Mouse (Mus musculus) forebrain, embryonic 15.5 days (tissue): ENCODE measurements around the gene Card9. TPM values are rescaled to one million over a fixed set of nuclear protein-coding genes. Genes with fewer than 3 reads are reported as not detected.

Experiments
- ATAC-seq: fragments of 200-750 bp; cut with Nextera tagmentation; replicated peaks from 2 replicates; pipeline ENCODE4 v1.8.0; 2017; ENCODE audit warnings: mild to moderate bottlenecking, moderate TSS enrichment, moderate library complexity
- H3K27ac ChIP-seq: fragments of 300-500 bp; sonication (generic); replicated peaks from 2 replicates; pipeline ENCODE4 v1.5.1; 2015; ENCODE audit warnings: mild to moderate bottlenecking, inconsistent platforms
- H3K27me3 ChIP-seq: fragments of 300-500 bp; sonication (generic); 2 replicates; pipeline ENCODE4 v1.6.1; 2015; ENCODE audit warnings: inconsistent platforms
- H3K36me3 ChIP-seq: fragments of 300-500 bp; sonication (generic); 2 replicates; pipeline ENCODE4 v1.6.1; 2015; ENCODE audit warnings: mild to moderate bottlenecking, inconsistent platforms
- H3K4me1 ChIP-seq: fragments of 300-500 bp; sonication (generic); 2 replicates; pipeline ENCODE4 v1.6.1; 2015; ENCODE audit warnings: inconsistent platforms
- H3K4me2 ChIP-seq: fragments of 300-500 bp; sonication (generic); replicated peaks from 2 replicates; pipeline ENCODE4 v1.6.1; 2015; ENCODE audit warnings: mild to moderate bottlenecking, inconsistent platforms
- H3K4me3 ChIP-seq: fragments of 300-500 bp; sonication (generic); 2 replicates; pipeline ENCODE4 v1.5.1; 2015; ENCODE audit warnings: mild to moderate bottlenecking, inconsistent platforms
- H3K9ac ChIP-seq: fragments of 300-500 bp; sonication (generic); replicated peaks from 2 replicates; pipeline ENCODE4 v1.6.1; 2015; ENCODE audit warnings: mild to moderate bottlenecking, inconsistent platforms
- H3K9me3 ChIP-seq: fragments of 300-500 bp; sonication (generic); 2 replicates; pipeline ENCODE4 v1.6.1; 2016; ENCODE audit warnings: inconsistent platforms
- WGBS: fragments of 180-500 bp; shearing (Covaris S2); methylation state at CpG from one replicate; pipeline ENCODE4 v1.1.7; 2015; ENCODE audit warnings: mixed read lengths; 5-methylcytosine and 5-hydroxymethylcytosine counted together
- polyA plus RNA-seq: library from polyadenylated mRNA; unstranded; fragments of >200 nt; fragmentation: Nextera tagmentation; extraction: Ambion mirVana; gene quantifications from 2 replicates; pipeline ENCODE4 v1.2.1, GENCODE M21; 2015

Gene Card9
- polyA plus RNA-seq, 1 experiment from 2014 or later, result 1.4 TPM

DNA sequence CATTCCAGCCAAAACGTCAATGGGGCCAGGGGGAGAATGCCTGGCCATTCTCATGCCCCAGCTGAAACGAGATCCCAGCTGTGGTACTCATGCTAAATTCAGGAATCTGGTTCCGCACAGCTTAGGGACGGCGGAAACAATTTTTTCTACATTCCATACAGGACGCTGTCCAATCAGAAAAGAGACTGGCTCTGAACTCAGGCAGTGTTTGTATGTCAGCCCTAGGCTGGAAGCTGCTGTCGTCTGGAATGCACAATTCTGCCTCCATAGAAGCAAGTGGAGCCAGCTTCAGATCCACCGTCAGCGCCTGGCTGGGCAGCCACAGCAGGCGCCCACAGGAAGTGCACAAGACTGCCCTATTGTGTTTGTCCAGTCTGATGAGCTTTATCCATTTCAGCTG is 51.0 kb downstream of the Card9 start:
- H3K9me3 ChIP-seq, result no peaks in the 10 kb centered on the region
- WGBS, result 22% methylated on average over 10 of the region's 10 CpGs
- peak; percentile 69; the same call in 1 of the 2 replicates for ATAC-seq
- peak overlapping the region; percentile 19; the same call in 1 of the 2 replicates for H3K27ac ChIP-seq
- H3K4me3 ChIP-seq, result no peak overlapping the region
- H3K9ac ChIP-seq, result no peak overlapping the region
- H3K27me3 ChIP-seq, result no peaks in the 10 kb centered on the region
- no peak overlapping the region for H3K4me2 ChIP-seq
- H3K4me1 ChIP-seq, result no peaks in the 10 kb centered on the region; the same call in 1 of the 2 replicates
- H3K36me3 ChIP-seq, result no peaks in the 10 kb centered on the region

DNA sequence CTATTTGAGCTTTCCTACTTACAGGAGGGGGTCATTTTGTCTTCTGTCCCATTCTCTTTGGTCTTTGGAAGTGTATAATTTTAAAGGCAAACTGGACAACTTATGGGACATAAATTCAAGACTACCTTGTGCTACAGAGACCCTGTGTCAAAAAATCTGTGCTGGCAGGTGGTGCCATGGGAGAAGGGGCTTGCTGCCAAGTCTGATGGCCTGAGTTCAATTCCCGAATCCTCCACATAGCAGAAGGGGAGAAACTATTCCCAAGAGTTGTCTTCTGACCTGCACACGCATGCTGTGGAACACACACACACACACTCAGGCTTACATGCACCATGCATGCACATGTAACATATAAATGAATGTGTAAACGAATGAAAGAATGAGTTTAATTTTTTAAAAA is 54.0 kb downstream of the Card9 start:
- no peak overlapping the region for H3K4me3 ChIP-seq
- no peaks in the 10 kb centered on the region for H3K36me3 ChIP-seq
- 91% methylated on average over 3 of the region's 3 CpGs for WGBS
- H3K9ac ChIP-seq, result no peak overlapping the region
- H3K4me1 ChIP-seq, result no peaks in the 10 kb centered on the region
- no peaks in the 10 kb centered on the region for H3K9me3 ChIP-seq
- no peak overlapping the region for H3K4me2 ChIP-seq
- no peak overlapping the region for H3K27ac ChIP-seq
- H3K27me3 ChIP-seq, result no peaks in the 10 kb centered on the region
- no peak for ATAC-seq

GRCm38 (mm10) chr2:26305555-26305954 is 55.2 kb downstream of the Card9 start:
- no peaks in the 10 kb centered on the region for H3K36me3 ChIP-seq
- 79% methylated on average over 2 of the region's 2 CpGs for WGBS

GRCm38 (mm10) chr2:26304711-26305110 is 56.0 kb downstream of the Card9 start:
- ATAC-seq, result no peak
- H3K27ac ChIP-seq, result no peak overlapping the region
- H3K36me3 ChIP-seq, result no peaks in the 10 kb centered on the region
- H3K9ac ChIP-seq, result no peak overlapping the region
- no peak overlapping the region for H3K4me2 ChIP-seq
- no peaks in the 10 kb centered on the region for H3K9me3 ChIP-seq
- H3K27me3 ChIP-seq, result no peaks in the 10 kb centered on the region
- peaks cover 10% of the 10 kb centered on the region for H3K4me1 ChIP-seq
- 70% methylated on average over 1 of the region's 1 CpGs for WGBS
- H3K4me3 ChIP-seq, result no peak overlapping the region

More at GRCm38 (mm10) chr2:26305555-26305954, 55.2 kb downstream of the Card9 start:
- H3K27me3 ChIP-seq, result no peaks in the 10 kb centered on the region
- H3K4me3 ChIP-seq, result no peak overlapping the region
- no peak overlapping the region for H3K27ac ChIP-seq
- ATAC-seq, result no peak
- H3K9ac ChIP-seq, result no peak overlapping the region
- peaks cover 2% of the 10 kb centered on the region; the same call in 1 of the 2 replicates for H3K4me1 ChIP-seq
- no peak overlapping the region for H3K4me2 ChIP-seq
- H3K9me3 ChIP-seq, result no peaks in the 10 kb centered on the region

Other genes starting within 250 kb of the Card9 start
- gene Nacc2, start 237.7 kb downstream of the Card9 start, polyA plus RNA-seq, result 12.4 and 13.5 TPM in 2 replicates
- 0.10 TPM in 1 of 2 replicates, not detected in the other for gene Lhx3, start 152.6 kb downstream of the Card9 start, polyA plus RNA-seq
- 15.6 and 15.7 TPM in 2 replicates for gene Qsox2, start 123.4 kb downstream of the Card9 start, polyA plus RNA-seq
- 0.18 and 0.24 TPM in 2 replicates for gene Ccdc187, start 66.4 kb downstream of the Card9 start, polyA plus RNA-seq
- gene Gpsm1, start 45.4 kb downstream of the Card9 start, polyA plus RNA-seq, result 144 and 151 TPM in 2 replicates
- gene Dnlz, start 8.8 kb downstream of the Card9 start, polyA plus RNA-seq, result 33.0 and 33.5 TPM in 2 replicates
- 31.4 and 31.6 TPM in 2 replicates for gene Snapc4, start 19.7 kb upstream of the Card9 start, polyA plus RNA-seq
- gene Entr1, start 28.4 kb upstream of the Card9 start, polyA plus RNA-seq, result 191 and 194 TPM in 2 replicates
- 90.2 and 98.3 TPM in 2 replicates for gene Pmpca, start 28.4 kb upstream of the Card9 start, polyA plus RNA-seq
- 20.6 and 22.4 TPM in 2 replicates for gene Inpp5e, start 48.3 kb upstream of the Card9 start, polyA plus RNA-seq
- 18.3 and 19.8 TPM in 2 replicates for gene Sec16a, start 84.3 kb upstream of the Card9 start, polyA plus RNA-seq
- 22.6 and 26.1 TPM in 2 replicates for gene Notch1, start 155.7 kb upstream of the Card9 start, polyA plus RNA-seq
- gene Egfl7, start 219.1 kb upstream of the Card9 start, polyA plus RNA-seq, result 46.4 and 56.9 TPM in 2 replicates
- not detected in 2 replicates for gene Gm20532, start 225.7 kb upstream of the Card9 start, polyA plus RNA-seq
- 3.4 and 3.9 TPM in 2 replicates for gene Agpat2, start 243.5 kb upstream of the Card9 start, polyA plus RNA-seq